Mouse (Mus musculus): ENCODE results near the gene Itga7. TPM values are rescaled to one million over a fixed set of nuclear protein-coding genes. Genes with fewer than 3 reads are reported as not detected.

Itga7 gene
- polyA plus RNA-seq, 1 experiment, result 14.5 TPM

GRCm38 (mm10) chr10:128900698-128901097 lies 32.9 kb upstream of the Itga7 start, which contains the start of gene Cd63:
Gene Cd63, plus strand, starts transcription at chr10:128900989.
- no peak within 1 kb of the TSS for H3K4me3 ChIP-seq (ENCODE audit: control insufficient read depth, insufficient read depth, low read length)
- TF ChIP-seq CTCF (IDR thresholded peaks at IDR 0.05; ENCODE audit: borderline replicate concordance, control insufficient read depth, extremely low read depth, insufficient read depth, low read length, poor library complexity) (no peak), POLR2A (IDR thresholded peaks at IDR 0.05; ENCODE audit: control insufficient read depth, extremely low read depth, insufficient read depth, low read length, poor library complexity) (no peak)
- no peak for DNase-seq

GRCm38 (mm10) chr10:128901409-128901808 lies 32.2 kb upstream of the Itga7 start:
- Histone ChIP-seq H3K36me3 (ENCODE audit: control insufficient read depth, insufficient read depth, low read length) (no peaks in the 10 kb centered on the region), H3K4me1 (replicated peaks; ENCODE audit: control insufficient read depth, insufficient read depth, low read length) (peaks cover 11% of the 10 kb centered on the region), H3K27ac (ENCODE audit: control insufficient read depth, insufficient read depth, low read length) (no peak overlapping the region), H3K27me3 (ENCODE audit: control insufficient read depth, insufficient read depth, low read length) (no peaks in the 10 kb centered on the region; the same call in 1 of the 2 replicates), H3K4me3 (ENCODE audit: control insufficient read depth, insufficient read depth, low read length) (no peak overlapping the region)
- DNase-seq, result no peak
- TF ChIP-seq POLR2A (IDR thresholded peaks at IDR 0.05; ENCODE audit: control insufficient read depth, extremely low read depth, insufficient read depth, low read length, poor library complexity), result no peak
- TF ChIP-seq CTCF (IDR thresholded peaks at IDR 0.05; ENCODE audit: borderline replicate concordance, control insufficient read depth, extremely low read depth, insufficient read depth, low read length, poor library complexity), result no peak
- 79% methylated on average over 1 of the region's 1 CpGs for WGBS

More at GRCm38 (mm10) chr10:128900698-128901097, 32.9 kb upstream of the Itga7 start, which contains the start of gene Cd63:
- 83% methylated on average over 3 of the region's 3 CpGs for WGBS
- no peaks in the 10 kb centered on the region for H3K36me3 ChIP-seq (ENCODE audit: control insufficient read depth, insufficient read depth, low read length)
- H3K27ac ChIP-seq (ENCODE audit: control insufficient read depth, insufficient read depth, low read length), result no peak within 1 kb of the TSS
- H3K27me3 ChIP-seq (ENCODE audit: control insufficient read depth, insufficient read depth, low read length), result no peaks in the 10 kb centered on the region; the same call in 1 of the 2 replicates
- peaks cover 11% of the 10 kb centered on the region for H3K4me1 ChIP-seq (replicated peaks; ENCODE audit: control insufficient read depth, insufficient read depth, low read length)

- no peak overlapping the region for H3K4me3 ChIP-seq (ENCODE audit: control insufficient read depth, insufficient read depth, low read length)
- H3K4me1 ChIP-seq (replicated peaks; ENCODE audit: control insufficient read depth, insufficient read depth, low read length), result peaks cover 11% of the 10 kb centered on the region
- H3K27ac ChIP-seq (ENCODE audit: control insufficient read depth, insufficient read depth, low read length), result no peak overlapping the region
- no peaks in the 10 kb centered on the region for H3K36me3 ChIP-seq (ENCODE audit: control insufficient read depth, insufficient read depth, low read length)
- TF ChIP-seq CTCF (IDR thresholded peaks at IDR 0.05; ENCODE audit: borderline replicate concordance, control insufficient read depth, extremely low read depth, insufficient read depth, low read length, poor library complexity), result no peak
- TF ChIP-seq POLR2A (IDR thresholded peaks at IDR 0.05; ENCODE audit: control insufficient read depth, extremely low read depth, insufficient read depth, low read length, poor library complexity), result no peak
- 15% methylated on average over 3 of the region's 3 CpGs for WGBS
- H3K27me3 ChIP-seq (ENCODE audit: control insufficient read depth, insufficient read depth, low read length), result no peaks in the 10 kb centered on the region
- DNase-seq, result no peak
Observed at GRCm38 (mm10) chr10:128902409-128902988, 31.1 kb upstream of the Itga7 start.

- H3K27ac ChIP-seq (ENCODE audit: control insufficient read depth, insufficient read depth, low read length), result no peak overlapping the region
- no peaks in the 10 kb centered on the region for H3K36me3 ChIP-seq (ENCODE audit: control insufficient read depth, insufficient read depth, low read length)
- H3K4me3 ChIP-seq (ENCODE audit: control insufficient read depth, insufficient read depth, low read length), result no peak overlapping the region
- peaks cover 11% of the 10 kb centered on the region for H3K4me1 ChIP-seq (replicated peaks; ENCODE audit: control insufficient read depth, insufficient read depth, low read length)
- 95% methylated on average over 5 of the region's 5 CpGs for WGBS
- H3K27me3 ChIP-seq (ENCODE audit: control insufficient read depth, insufficient read depth, low read length), result peaks cover 14% of the 10 kb centered on the region
- TF ChIP-seq POLR2A (IDR thresholded peaks at IDR 0.05; ENCODE audit: control insufficient read depth, extremely low read depth, insufficient read depth, low read length, poor library complexity) (no peak), CTCF (IDR thresholded peaks at IDR 0.05; ENCODE audit: borderline replicate concordance, control insufficient read depth, extremely low read depth, insufficient read depth, low read length, poor library complexity) (no peak)
- no peak for DNase-seq
Observed at GRCm38 (mm10) chr10:128904812-128905211, 28.8 kb upstream of the Itga7 start.

- Histone ChIP-seq H3K4me1 (replicated peaks; ENCODE audit: control insufficient read depth, insufficient read depth, low read length) (peaks cover 4% of the 10 kb centered on the region), H3K27ac (ENCODE audit: control insufficient read depth, insufficient read depth, low read length) (peak overlapping the region; percentile 37; the same call in 1 of the 2 replicates), H3K4me3 (ENCODE audit: control insufficient read depth, insufficient read depth, low read length) (no peak overlapping the region), H3K27me3 (ENCODE audit: control insufficient read depth, insufficient read depth, low read length) (peaks cover 26% of the 10 kb centered on the region), H3K36me3 (ENCODE audit: control insufficient read depth, insufficient read depth, low read length) (no peaks in the 10 kb centered on the region)
- no peak for TF ChIP-seq CTCF (IDR thresholded peaks at IDR 0.05; ENCODE audit: borderline replicate concordance, control insufficient read depth, extremely low read depth, insufficient read depth, low read length, poor library complexity)
- TF ChIP-seq POLR2A (IDR thresholded peaks at IDR 0.05; ENCODE audit: control insufficient read depth, extremely low read depth, insufficient read depth, low read length, poor library complexity), result no peak
- WGBS, result 81% methylated on average over 13 of the region's 13 CpGs
- DNase-seq, result no peak
Observed at GRCm38 (mm10) chr10:128908778-128909448, 24.7 kb upstream of the Itga7 start.

GRCm38 (mm10) chr10:128909567-128910028 lies 24.0 kb upstream of the Itga7 start:
- TF ChIP-seq CTCF (IDR thresholded peaks at IDR 0.05; ENCODE audit: borderline replicate concordance, control insufficient read depth, extremely low read depth, insufficient read depth, low read length, poor library complexity) (no peak), POLR2A (IDR thresholded peaks at IDR 0.05; ENCODE audit: control insufficient read depth, extremely low read depth, insufficient read depth, low read length, poor library complexity) (no peak)
- no peak for DNase-seq
- Histone ChIP-seq H3K27me3 (ENCODE audit: control insufficient read depth, insufficient read depth, low read length) (peaks cover 26% of the 10 kb centered on the region), H3K27ac (ENCODE audit: control insufficient read depth, insufficient read depth, low read length) (peak overlapping the region; percentile 37; the same call in 1 of the 2 replicates), H3K4me3 (ENCODE audit: control insufficient read depth, insufficient read depth, low read length) (peak overlapping the region; percentile 36), H3K4me1 (replicated peaks; ENCODE audit: control insufficient read depth, insufficient read depth, low read length) (peaks cover 4% of the 10 kb centered on the region), H3K36me3 (ENCODE audit: control insufficient read depth, insufficient read depth, low read length) (no peaks in the 10 kb centered on the region)
- 4% methylated on average over 39 of the region's 41 CpGs for WGBS
